Mouse (Mus musculus): Measurements from ENCODE around the gene Pgrmc1. TPM values are rescaled to one million over a fixed set of nuclear protein-coding genes. Genes with fewer than 3 reads are reported as not detected.

Gene Pgrmc1
- polyA plus RNA-seq (2014; fragmentation: Illumina TruSeq; extraction: RNeasy Lipid Tissue Mini Kit (QIAGEN cat#74804); ENCODE audit: low read depth, low replicate concordance): 32.4 TPM

GRCm38 (mm10) chrX:36597707-36598389, at the start of gene Pgrmc1:
Pgrmc1 (plus strand) TSS chrX:36598206.

GRCm38 (mm10) chrX:36644657-36645551, 46.9 kb downstream of the Pgrmc1 start, which contains the start of gene Akap17b:
Akap17b (minus strand) TSS chrX:36645395.

Other genes starting within 250 kb of the Pgrmc1 start
- not detected for gene Gm6268, start 196.9 kb upstream of the Pgrmc1 start, polyA plus RNA-seq (2014; fragmentation: Illumina TruSeq; extraction: RNeasy Lipid Tissue Mini Kit (QIAGEN cat#74804); ENCODE audit: low read depth, low replicate concordance)
- gene Gm14569, start 106.4 kb upstream of the Pgrmc1 start, polyA plus RNA-seq (2014; fragmentation: Illumina TruSeq; extraction: RNeasy Lipid Tissue Mini Kit (QIAGEN cat#74804); ENCODE audit: low read depth, low replicate concordance): not detected
- 2.6 TPM for gene Akap17b, start 47.2 kb downstream of the Pgrmc1 start, polyA plus RNA-seq (2014; fragmentation: Illumina TruSeq; extraction: RNeasy Lipid Tissue Mini Kit (QIAGEN cat#74804); ENCODE audit: low read depth, low replicate concordance)
- gene Slc25a43, start 145.5 kb downstream of the Pgrmc1 start, polyA plus RNA-seq (2014; fragmentation: Illumina TruSeq; extraction: RNeasy Lipid Tissue Mini Kit (QIAGEN cat#74804); ENCODE audit: low read depth, low replicate concordance): 0.52 TPM
- 475 TPM for gene Slc25a5, start 197.4 kb downstream of the Pgrmc1 start, polyA plus RNA-seq (2014; fragmentation: Illumina TruSeq; extraction: RNeasy Lipid Tissue Mini Kit (QIAGEN cat#74804); ENCODE audit: low read depth, low replicate concordance)